ENCODE assay signal across 26 mouse cellular contexts in genomic region chr16:13414972-13415371, GRCm38 (mm10).
DNase-seq lines count a peak whose midpoint lies in the region; ATAC-seq and TF ChIP-seq lines count a peak whose summit lies in the region.
"Had no signal": no experiment of that assay in that cellular context is flagged by ENCODE, and none has a peak within 500 bp of the region (broad histone marks: within the 10 kb centered on the region; RNA-seq: fewer than 3 reads in every experiment).

No protein-coding gene starts in this region.

- H3K36me3 ChIP-seq in heart, adult 2 months (ENCODE audit: control insufficient read depth, insufficient read depth, low read length), result no peaks in the 10 kb centered on the region
- H3K36me3 ChIP-seq in heart, embryonic 10.5 days, result peaks cover 43% of the 10 kb centered on the region
- peaks cover 0 to 52% of the 10 kb centered on the region in 2 experiments; a peak in 2 of 4 replicates for H3K36me3 ChIP-seq in MEL (ENCODE audit: control insufficient read depth in 1 of 2, insufficient read depth in 2 of 2, low read length in 2 of 2)
- peaks cover 22% of the 10 kb centered on the region for H3K36me3 ChIP-seq in myocyte (ENCODE audit: control insufficient read depth, insufficient read depth)
- H3K36me3 ChIP-seq in forebrain, postnatal 0 days (ENCODE audit: insufficient read depth), result peaks cover 20% of the 10 kb centered on the region

- H3K27ac ChIP-seq in heart, adult 2 months, result peak overlapping the region; percentile 52
- no peak overlapping the region for H3K27ac ChIP-seq in heart, embryonic 10.5 days
- H3K27ac ChIP-seq in MEL (ENCODE audit: control insufficient read depth, low read depth, low read length), result 0 out of 2 replicates have a peak overlapping the region, but pooled peaks have one; percentile 18
- no peak overlapping the region for H3K27ac ChIP-seq in forebrain, postnatal 0 days (ENCODE audit: low read depth, low read length)
- H3K27ac ChIP-seq: embryonic facial prominence, embryonic 13.5 days; embryonic facial prominence, embryonic 15.5 days; forebrain, embryonic 10.5 days; forebrain, embryonic 12.5 days had no signal

- TF ChIP-seq EP300 in heart, adult 2 months (IDR thresholded peaks at IDR 0.05; ENCODE audit: insufficient read depth, low read depth, low read length), result no peak
- no peak for TF ChIP-seq EP300 in MEL (IDR thresholded peaks at IDR 0.05; ENCODE audit: low read depth in 1 of 2, low read length in 2 of 2)

- WGBS in heart, adult 2 months, result 68% methylated on average over 4 of the region's 4 CpGs
- 85% methylated on average over 4 of the region's 4 CpGs for WGBS in heart, embryonic 10.5 days
- 89% methylated on average over 4 of the region's 4 CpGs for WGBS in forebrain, postnatal 0 days

- no peak overlapping the region for H3ac ChIP-seq in myocyte (ENCODE audit: control insufficient read depth, insufficient read length)

- H3K4me3 ChIP-seq in heart, adult 2 months, result no peak overlapping the region
- no peak overlapping the region for H3K4me3 ChIP-seq in heart, embryonic 10.5 days
- H3K4me3 ChIP-seq in MEL (ENCODE audit: control insufficient read depth in 1 of 2, insufficient read depth in 1 of 2, low read depth in 2 of 2, low read length in 2 of 2), result no peak overlapping the region
- no peak overlapping the region for H3K4me3 ChIP-seq in myocyte
- H3K4me3 ChIP-seq in forebrain, postnatal 0 days (ENCODE audit: low read depth, low read length), result no peak overlapping the region
- H3K4me3 ChIP-seq: embryonic facial prominence, embryonic 13.5 days; embryonic facial prominence, embryonic 15.5 days; erythroblast, embryonic 14.5 days; forebrain, embryonic 10.5 days; forebrain, embryonic 12.5 days had no signal

- DNase-seq in frontal cortex, postnatal 36 days (ENCODE audit: low spot score in 2 of 2), result no peak
- no peak for DNase-seq in heart, adult 2 months
- DNase-seq in heart, embryonic 10.5 days (ENCODE audit: low spot score), result no peak
- no peak for DNase-seq in MEL (ENCODE audit: low read depth, low spot score)
- DNase-seq in forebrain, postnatal 0 days, result no peak
- DNase-seq: adrenal gland, adult 8-10 months; adrenal gland, postnatal 14 days; B cell, adult 2 months; cerebellum, adult 11 months; cerebellum, adult 18-20 months; cerebellum, adult 8-10 months; cerebellum, adult 9-11 months; cerebellum, postnatal 14 days; cerebellum, postnatal 36 days; embryo, embryonic 11 days had no signal

- no peaks in the 10 kb centered on the region for H3K27me3 ChIP-seq in heart, adult 2 months (ENCODE audit: control insufficient read depth, insufficient read depth, low read length)
- no peaks in the 10 kb centered on the region for H3K27me3 ChIP-seq in heart, embryonic 10.5 days (ENCODE audit: insufficient read depth, poor library complexity, severe bottlenecking)
- no peaks in the 10 kb centered on the region for H3K27me3 ChIP-seq in MEL (ENCODE audit: control insufficient read depth in 1 of 2, insufficient read depth in 2 of 2, low read length in 2 of 2)
- H3K27me3 ChIP-seq in myocyte (ENCODE audit: control insufficient read depth, insufficient read depth, insufficient read length), result no peaks in the 10 kb centered on the region
- H3K27me3 ChIP-seq in forebrain, postnatal 0 days (ENCODE audit: insufficient read depth, low read length), result no peaks in the 10 kb centered on the region
- H3K27me3 ChIP-seq: CH12.LX; embryonic facial prominence, embryonic 13.5 days; embryonic facial prominence, embryonic 15.5 days; forebrain, embryonic 12.5 days had no signal

- TF ChIP-seq CTCF in heart, adult 2 months (IDR thresholded peaks at IDR 0.05), result no peak
- no peak for TF ChIP-seq CTCF in MEL (IDR thresholded peaks at IDR 0.05 in 2 of 3, conservative IDR thresholded peaks at IDR 0.05 in 1 of 3; ENCODE audit: control insufficient read depth in 1 of 3, insufficient read depth in 1 of 3, low read depth in 2 of 3, low read length in 3 of 3, poor library complexity in 1 of 3, severe bottlenecking in 1 of 3)
- TF ChIP-seq CTCF in forebrain, postnatal 0 days (IDR thresholded peaks at IDR 0.05; ENCODE audit: low read depth), result no peak

- ATAC-seq in frontal cortex, adult (ENCODE audit: low TSS enrichment), result peak; percentile 50
- ATAC-seq in forebrain, postnatal 0 days, result no peak
- ATAC-seq: CD4-positive, CD25-positive, alpha-beta regulatory T cell, adult 4 months; forebrain, embryonic 14.5 days; forebrain, embryonic 16.5 days had no signal

- no peak overlapping the region for H3K9ac ChIP-seq in heart, adult 2 months (ENCODE audit: low read depth, low read length)
- H3K9ac ChIP-seq in MEL (ENCODE audit: control insufficient read depth, low read depth, low read length, poor library complexity, severe bottlenecking), result no peak overlapping the region
- H3K9ac ChIP-seq in forebrain, postnatal 0 days, result no peak overlapping the region
- H3K9ac ChIP-seq: embryonic facial prominence, embryonic 13.5 days; embryonic facial prominence, embryonic 15.5 days; forebrain, embryonic 12.5 days had no signal

- H3K9me3 ChIP-seq in heart, embryonic 10.5 days, result 0 out of 2 replicates have a peak, but pooled peaks cover 2% of the 10 kb centered on the region
- no peaks in the 10 kb centered on the region for H3K9me3 ChIP-seq in MEL (replicated peaks; ENCODE audit: insufficient read depth, low read length)
- no peaks in the 10 kb centered on the region for H3K9me3 ChIP-seq in forebrain, postnatal 0 days (ENCODE audit: low read length)
- H3K9me3 ChIP-seq: embryonic facial prominence, embryonic 13.5 days; embryonic facial prominence, embryonic 15.5 days; forebrain, embryonic 12.5 days had no signal

- peaks cover 7% of the 10 kb centered on the region; the same call in 1 of the 2 replicates for H3K4me1 ChIP-seq in heart, adult 2 months (ENCODE audit: control insufficient read depth, insufficient read depth, low read length)
- H3K4me1 ChIP-seq in heart, embryonic 10.5 days, result peaks cover 5% of the 10 kb centered on the region; the same call in 1 of the 2 replicates
- H3K4me1 ChIP-seq in MEL (ENCODE audit: control insufficient read depth in 1 of 2, insufficient read depth in 2 of 2, low read length in 2 of 2), result peaks cover 22 to 52% of the 10 kb centered on the region in 2 experiments
- no peaks in the 10 kb centered on the region for H3K4me1 ChIP-seq in forebrain, postnatal 0 days (ENCODE audit: insufficient read depth)
- H3K4me1 ChIP-seq: embryonic facial prominence, embryonic 13.5 days; embryonic facial prominence, embryonic 15.5 days; forebrain, embryonic 10.5 days; forebrain, embryonic 12.5 days had no signal

- H3K79me2 ChIP-seq in heart, adult 2 months (replicated peaks; ENCODE audit: control insufficient read depth, insufficient read depth, low read length), result no peaks in the 10 kb centered on the region
- H3K79me2 ChIP-seq in MEL (ENCODE audit: control insufficient read depth, insufficient read depth, low read length, poor library complexity) (no peaks in the 10 kb centered on the region), myocyte (ENCODE audit: control insufficient read depth, insufficient read depth) (no peaks in the 10 kb centered on the region)

- H3K4me2 ChIP-seq in myocyte (ENCODE audit: low read depth), result peak overlapping the region; percentile 37
- H3K4me2 ChIP-seq in forebrain, postnatal 0 days (ENCODE audit: low read depth), result no peak overlapping the region
- H3K4me2 ChIP-seq: embryonic facial prominence, embryonic 13.5 days; embryonic facial prominence, embryonic 15.5 days; forebrain, embryonic 12.5 days had no signal

- no peak for TF ChIP-seq POLR2A in heart, adult 2 months (IDR thresholded peaks at IDR 0.05; ENCODE audit: insufficient read depth, low read depth, low read length)
- TF ChIP-seq POLR2A in MEL (IDR thresholded peaks at IDR 0.05; ENCODE audit: control insufficient read depth in 1 of 2, insufficient read depth in 1 of 2, low read depth in 1 of 2, low read length in 2 of 2, poor library complexity in 1 of 2), result no peak
- no peak for TF ChIP-seq POLR2A in myocyte (IDR thresholded peaks at IDR 0.05; ENCODE audit: insufficient read length, low read depth)

- TF ChIP-seq RAD21 in MEL (IDR thresholded peaks at IDR 0.05; ENCODE audit: low read depth, low read length), result no peak

- intact Hi-C loops in heart, adult 2 months (cut with DNase I), result no loop called here

TF ChIP-seq in MEL, 35 proteins besides CTCF, POLR2A, EP300 and RAD21:
- no peak for TF ChIP-seq CHD1 (IDR thresholded peaks at IDR 0.05; ENCODE audit: low read depth, low read length)
- TF ChIP-seq HCFC1 (IDR thresholded peaks at IDR 0.05; ENCODE audit: low read depth, low read length), result no peak
- no peak for TF ChIP-seq MYB (IDR thresholded peaks at IDR 0.05; ENCODE audit: low read depth, low read length)
- no peak for TF ChIP-seq SMC3 (IDR thresholded peaks at IDR 0.05; ENCODE audit: low read depth, low read length)

TF ChIP-seq in myocyte, 11 proteins besides CTCF, POLR2A, EP300 and RAD21:
- TF ChIP-seq USF1 (IDR thresholded peaks at IDR 0.05; ENCODE audit: low read depth) (no peak), MAX (IDR thresholded peaks at IDR 0.05; ENCODE audit: low read depth) (no peak), REST (IDR thresholded peaks at IDR 0.05; ENCODE audit: insufficient read depth, insufficient read length) (no peak), E2F4 (IDR thresholded peaks at IDR 0.05; ENCODE audit: insufficient read depth) (no peak), POLR2AphosphoS2 (IDR thresholded peaks at IDR 0.05; ENCODE audit: insufficient read length, low read depth) (no peak), TCF3 (IDR thresholded peaks at IDR 0.05; ENCODE audit: insufficient read length, low read depth) (no peak), CEBPB (IDR thresholded peaks at IDR 0.05; ENCODE audit: insufficient read depth, poor library complexity, severe bottlenecking) (no peak)
TF ChIP-seq in myocyte: peak in this region for 0.

Comparison
In these comparisons a context has a peak if more than half of its experiments do, and no peak if none do; other contexts are left out.
1. H3K27ac ChIP-seq: peak in heart, adult 2 months (single experiment) and MEL (single experiment); none in heart, embryonic 10.5 days (single experiment) and forebrain, postnatal 0 days (single experiment).